Mouse (Mus musculus) myocyte (in vitro differentiated cells): ENCODE data around the gene Add2. TPM values are rescaled to one million over a fixed set of nuclear protein-coding genes. Genes with fewer than 3 reads are reported as not detected.

Experiments used
- H3K27me3 ChIP-seq: one replicate; pipeline ENCODE4 v1.6.1; 2011; ENCODE audit not compliant: control insufficient read depth, insufficient read depth, insufficient read length
- H3K36me3 ChIP-seq: one replicate; pipeline ENCODE4 v1.6.1; 2011; ENCODE audit not compliant: control insufficient read depth, insufficient read depth
- H3K4me2 ChIP-seq: one replicate; pipeline ENCODE4 v1.6.1; 2011; ENCODE audit warnings: low read depth, control low read depth
- H3K4me3 ChIP-seq: one replicate; pipeline ENCODE4 v1.5.1; 2011; ENCODE audit warnings: mild to moderate bottlenecking, control low read depth, moderate library complexity
- H3K79me2 ChIP-seq: one replicate; pipeline ENCODE4 v1.6.1; 2011; ENCODE audit not compliant: control insufficient read depth, insufficient read depth
- H3ac ChIP-seq: one replicate; pipeline ENCODE4 v1.6.1; 2011; ENCODE audit not compliant: control insufficient read depth, insufficient read length
- CEBPB ChIP-seq: IDR thresholded peaks from 2 replicates; pipeline ENCODE4 v1.6.1; 2011; ENCODE audit warnings: mild to moderate bottlenecking, moderate library complexity; ENCODE audit not compliant: poor library complexity, insufficient read depth, severe bottlenecking
- E2F4 ChIP-seq: IDR thresholded peaks from one replicate; pipeline ENCODE4 v1.6.1; 2011; ENCODE audit warnings: mild to moderate bottlenecking, control low read depth, moderate library complexity; ENCODE audit not compliant: insufficient read depth
- MAX ChIP-seq: IDR thresholded peaks from one replicate; pipeline ENCODE4 v1.6.1; 2011; ENCODE audit warnings: low read depth, mild to moderate bottlenecking, control low read depth
- MYOD1 ChIP-seq, 3 experiments: IDR thresholded peaks; one replicate each; pipeline ENCODE4 v1.6.1; 2011; ENCODE audit warnings: control low read depth in 2 of 3, low read depth in 2 of 3, mild to moderate bottlenecking in 2 of 3, moderate library complexity in 1 of 3; ENCODE audit not compliant: insufficient read length in 2 of 3, control insufficient read depth in 1 of 3
- MYOG ChIP-seq, 3 experiments: IDR thresholded peaks; one replicate each; pipeline ENCODE4 v1.6.1; 2011; ENCODE audit warnings: control low read depth in 2 of 3, low read depth in 2 of 3, mild to moderate bottlenecking in 2 of 3; ENCODE audit not compliant: insufficient read length in 2 of 3, control insufficient read depth in 1 of 3, insufficient read depth in 1 of 3
- POLR2A ChIP-seq: IDR thresholded peaks from one replicate; pipeline ENCODE4 v1.6.1; 2011; ENCODE audit warnings: low read depth, mild to moderate bottlenecking, control low read depth, moderate library complexity; ENCODE audit not compliant: insufficient read length
- POLR2AphosphoS2 ChIP-seq: IDR thresholded peaks from one replicate; pipeline ENCODE4 v1.6.1; 2011; ENCODE audit warnings: low read depth, control low read depth; ENCODE audit not compliant: insufficient read length
- REST ChIP-seq: IDR thresholded peaks from one replicate; pipeline ENCODE4 v1.6.1; 2011; ENCODE audit warnings: mild to moderate bottlenecking, control low read depth, moderate library complexity; ENCODE audit not compliant: insufficient read depth, insufficient read length
- SRF ChIP-seq: IDR thresholded peaks from one replicate; pipeline ENCODE4 v1.6.1; 2011; ENCODE audit warnings: low read depth; ENCODE audit not compliant: control insufficient read depth, insufficient read length
- TCF12 ChIP-seq: IDR thresholded peaks from one replicate; pipeline ENCODE4 v1.6.1; 2011; ENCODE audit warnings: mild to moderate bottlenecking, control low read depth; ENCODE audit not compliant: poor library complexity, insufficient read depth, severe bottlenecking
- TCF3 ChIP-seq: IDR thresholded peaks from one replicate; pipeline ENCODE4 v1.6.1; 2011; ENCODE audit warnings: low read depth, control low read depth; ENCODE audit not compliant: insufficient read length
- USF1 ChIP-seq: IDR thresholded peaks from one replicate; pipeline ENCODE4 v1.6.1; 2011; ENCODE audit warnings: low read depth, mild to moderate bottlenecking, control low read depth, moderate library complexity
- polyA plus RNA-seq: library from polyadenylated mRNA; unstranded; fragments of >200 nt; fragmentation: generic; extraction: Trizol; gene quantifications from one replicate; pipeline ENCODE4 v1.2.1, GENCODE M21; 2012; ENCODE audit warnings: missing spikeins

The Add2 gene
- polyA plus RNA-seq, 1 experiment, result 3.6 TPM

DNA sequence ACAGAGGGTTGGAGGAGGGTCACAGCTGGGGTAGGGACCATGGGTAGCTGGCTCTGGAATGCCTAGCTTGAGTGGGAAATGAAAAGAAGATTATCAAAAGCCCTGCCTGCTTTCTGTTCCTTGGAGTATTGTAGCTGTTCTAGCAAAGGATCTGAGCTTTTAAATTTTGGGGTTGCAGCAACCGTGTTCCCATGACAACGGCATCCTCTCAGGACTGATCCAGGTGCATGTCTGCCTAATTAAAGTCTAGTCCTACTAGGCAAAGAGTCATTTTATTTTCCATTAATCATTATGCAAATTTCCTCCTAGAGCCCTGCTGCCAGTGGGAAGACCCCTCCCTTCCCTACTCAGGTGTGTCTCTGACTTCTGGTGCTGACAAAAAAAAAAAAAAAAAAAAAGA lies 34.2 kb downstream of the Add2 start:
- H3K27me3 ChIP-seq, result no peaks in the 10 kb centered on the region
- no peak overlapping the region for H3ac ChIP-seq
- TF ChIP-seq REST (no peak), POLR2AphosphoS2 (no peak), SRF (no peak), E2F4 (no peak), MAX (no peak), TCF3 (no peak), POLR2A (no peak), USF1 (no peak), MYOG (IDR thresholded peaks at IDR 0.05; ENCODE audit: control insufficient read depth in 1 of 3, insufficient read depth in 1 of 3, insufficient read length in 2 of 3, low read depth in 2 of 3) (no peak), MYOD1 (IDR thresholded peaks at IDR 0.05; ENCODE audit: control insufficient read depth in 1 of 3, insufficient read length in 2 of 3, low read depth in 2 of 3) (no peak), TCF12 (no peak), CEBPB (no peak)
- no peaks in the 10 kb centered on the region for H3K79me2 ChIP-seq
- H3K4me2 ChIP-seq, result no peak overlapping the region
- no peak overlapping the region for H3K4me3 ChIP-seq
- no peaks in the 10 kb centered on the region for H3K36me3 ChIP-seq

DNA sequence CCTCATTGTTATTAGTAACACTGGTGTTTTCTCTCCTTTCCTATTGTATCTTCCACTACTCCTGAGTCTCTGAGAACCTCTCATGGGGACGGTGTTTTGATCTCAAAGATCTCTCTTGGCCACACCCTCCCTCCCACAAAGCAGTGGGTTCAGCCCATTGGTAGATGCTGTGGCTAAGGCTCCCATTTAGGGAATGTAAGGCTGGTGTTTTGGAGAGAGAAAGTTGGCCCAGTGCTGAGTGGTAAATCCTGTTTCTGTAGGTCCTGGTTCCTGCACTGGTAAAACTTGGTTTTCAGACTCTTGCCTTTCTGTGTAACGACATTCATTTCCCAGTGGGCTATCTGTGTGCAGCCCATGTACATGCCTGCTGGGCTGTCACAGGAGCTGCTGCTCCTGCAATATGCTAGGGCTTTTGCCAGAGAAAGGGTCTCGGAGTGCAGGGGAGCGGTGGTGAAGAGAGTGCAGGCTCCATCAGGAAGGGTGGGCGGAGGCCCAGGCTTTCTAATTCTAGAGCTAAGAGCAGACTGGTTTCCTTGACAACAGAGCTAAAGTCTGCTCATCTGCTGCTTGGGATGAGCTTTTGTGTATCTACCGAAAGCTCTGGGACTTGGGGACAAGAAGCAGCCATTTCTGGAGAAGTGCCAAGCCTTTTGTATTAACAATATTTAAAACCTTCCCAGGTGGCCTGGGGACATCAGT lies 36.0 kb downstream of the Add2 start:
- TF ChIP-seq POLR2AphosphoS2, result no peak
- TF ChIP-seq MYOG (IDR thresholded peaks at IDR 0.05; ENCODE audit: control insufficient read depth in 1 of 3, insufficient read depth in 1 of 3, insufficient read length in 2 of 3, low read depth in 2 of 3), result no peak
- TF ChIP-seq E2F4, result no peak
- no peak for TF ChIP-seq TCF3
- TF ChIP-seq POLR2A, result no peak
- TF ChIP-seq REST, result no peak
- no peak for TF ChIP-seq MYOD1 (IDR thresholded peaks at IDR 0.05; ENCODE audit: control insufficient read depth in 1 of 3, insufficient read length in 2 of 3, low read depth in 2 of 3)
- Histone ChIP-seq H3K79me2 (no peaks in the 10 kb centered on the region), H3K27me3 (no peaks in the 10 kb centered on the region), H3K4me3 (no peak overlapping the region), H3K4me2 (no peak overlapping the region), H3ac (no peak overlapping the region), H3K36me3 (no peaks in the 10 kb centered on the region)

DNA sequence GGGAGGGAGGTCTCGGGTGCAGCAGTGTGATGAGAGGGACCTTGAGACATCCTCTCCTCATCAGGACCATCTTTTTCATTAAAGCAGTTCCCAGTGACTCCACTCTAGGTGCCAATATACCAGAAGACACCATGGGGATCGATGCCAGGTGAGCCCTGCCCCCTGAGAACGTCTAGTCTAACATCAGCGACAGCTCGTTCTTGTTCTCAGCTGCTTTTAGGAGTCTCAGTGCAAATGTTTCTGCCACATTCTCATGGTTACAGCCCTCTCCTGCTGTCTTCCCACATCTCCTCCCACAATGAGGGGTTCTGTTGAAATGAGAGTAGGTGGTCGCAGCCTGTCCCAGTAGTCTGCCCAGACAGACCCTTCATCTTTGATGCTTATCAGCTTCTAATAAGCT lies 38.2 kb downstream of the Add2 start:
- TF ChIP-seq POLR2A (no peak), TCF12 (no peak), USF1 (no peak), SRF (no peak), MYOG (IDR thresholded peaks at IDR 0.05; ENCODE audit: control insufficient read depth in 1 of 3, insufficient read depth in 1 of 3, insufficient read length in 2 of 3, low read depth in 2 of 3) (no peak)
- no peak overlapping the region for H3K4me2 ChIP-seq
- H3K4me3 ChIP-seq, result no peak overlapping the region
- no peaks in the 10 kb centered on the region for H3K79me2 ChIP-seq
- no peak overlapping the region for H3ac ChIP-seq
- H3K36me3 ChIP-seq, result no peaks in the 10 kb centered on the region
- no peaks in the 10 kb centered on the region for H3K27me3 ChIP-seq

DNA sequence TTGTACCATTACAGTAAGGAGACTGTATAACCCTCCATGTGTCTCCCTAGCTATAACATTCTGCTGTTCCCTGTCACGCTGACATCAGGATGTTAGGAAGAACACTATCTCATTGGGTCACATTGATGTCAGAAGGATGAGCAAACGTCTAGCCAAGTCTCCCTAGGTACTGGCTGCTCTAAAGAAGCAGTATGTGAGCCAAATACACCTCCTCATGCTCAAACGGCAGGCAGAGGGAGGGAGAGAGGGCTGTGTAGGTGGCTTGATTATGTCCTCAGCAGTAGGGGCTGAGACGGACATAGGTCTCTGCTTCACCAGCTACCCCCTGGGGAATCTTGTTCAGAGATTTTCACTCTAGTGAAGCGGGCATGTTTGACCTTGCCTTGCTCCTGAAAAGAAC lies 38.7 kb downstream of the Add2 start:
- H3K36me3 ChIP-seq, result no peaks in the 10 kb centered on the region
- H3K79me2 ChIP-seq, result no peaks in the 10 kb centered on the region
- no peak overlapping the region for H3ac ChIP-seq
- H3K4me3 ChIP-seq, result no peak overlapping the region
- H3K27me3 ChIP-seq, result no peaks in the 10 kb centered on the region
- no peak overlapping the region for H3K4me2 ChIP-seq
- TF ChIP-seq REST, result no peak
- TF ChIP-seq CEBPB, result no peak
- TF ChIP-seq USF1, result no peak
- TF ChIP-seq SRF, result no peak
- TF ChIP-seq TCF3, result no peak
- TF ChIP-seq TCF12, result no peak
- no peak for TF ChIP-seq E2F4
- no peak for TF ChIP-seq MAX
- TF ChIP-seq POLR2AphosphoS2, result no peak
- TF ChIP-seq POLR2A, result no peak
- no peak for TF ChIP-seq MYOG (IDR thresholded peaks at IDR 0.05; ENCODE audit: control insufficient read depth in 1 of 3, insufficient read depth in 1 of 3, insufficient read length in 2 of 3, low read depth in 2 of 3)

DNA sequence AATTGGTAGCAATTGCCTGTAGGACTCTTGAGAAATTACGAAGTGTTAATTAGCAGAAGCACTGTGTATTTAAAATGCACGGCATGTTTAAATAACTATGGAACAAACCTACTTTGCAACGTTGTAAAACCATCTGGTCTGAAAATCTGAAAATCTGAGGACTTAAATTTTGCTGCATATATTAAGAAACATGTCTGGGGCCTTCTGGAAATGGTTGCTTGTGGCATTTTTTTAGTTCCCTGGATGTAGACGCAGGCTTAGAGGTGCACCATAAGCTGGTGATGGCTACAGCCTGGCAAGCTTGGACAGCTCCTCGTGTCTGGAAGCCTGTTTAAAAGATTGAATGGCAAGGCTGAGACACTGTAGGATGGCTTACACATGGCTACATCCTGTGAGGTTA lies 40.5 kb downstream of the Add2 start:
- Histone ChIP-seq H3K36me3 (no peaks in the 10 kb centered on the region), H3K79me2 (no peaks in the 10 kb centered on the region), H3K4me2 (no peak overlapping the region), H3K27me3 (no peaks in the 10 kb centered on the region), H3K4me3 (no peak overlapping the region), H3ac (no peak overlapping the region)
- TF ChIP-seq POLR2AphosphoS2 (no peak), TCF3 (no peak), REST (no peak), E2F4 (no peak), TCF12 (no peak), CEBPB (no peak), MAX (no peak), POLR2A (no peak), MYOG (IDR thresholded peaks at IDR 0.05; ENCODE audit: control insufficient read depth in 1 of 3, insufficient read depth in 1 of 3, insufficient read length in 2 of 3, low read depth in 2 of 3) (no peak), SRF (no peak), USF1 (no peak)
